Mouse (Mus musculus) common myeloid progenitor, adult 5-6 weeks (primary cell): ENCODE data around the gene Swap70. TPM values are rescaled to one million over a fixed set of nuclear protein-coding genes. Genes with fewer than 3 reads are reported as not detected.

ENCODE experiments used
- ATAC-seq: replicated peaks from 2 replicates; pipeline ENCODE4 v1.8.0; 2016; ENCODE audit warnings: low read depth, mild to moderate bottlenecking, moderate TSS enrichment, inconsistent platforms; ENCODE audit not compliant: poor library complexity, severe bottlenecking
- total RNA-seq: library from RNA; stranded (forward); fragments of 200-1000, 187-1606 nt; gene quantifications from 2 replicates; pipeline ENCODE4 v1.2.3, GENCODE M21; 2017

Swap70 gene
- total RNA-seq, 1 experiment from 2014 or later: 66.2 TPM

- no peak for ATAC-seq
Observed at GRCm38 (mm10) chr7:110297611-110298010, 76.1 kb downstream of the Swap70 start.

GRCm38 (mm10) chr7:110298090-110298489 lies 76.6 kb downstream of the Swap70 start:
- no peak for ATAC-seq

GRCm38 (mm10) chr7:110298739-110299410 lies 77.4 kb downstream of the Swap70 start:
- ATAC-seq: no peak

- ATAC-seq: no peak
Observed at GRCm38 (mm10) chr7:110302886-110303285, 81.4 kb downstream of the Swap70 start.

- no peak for ATAC-seq
Observed at GRCm38 (mm10) chr7:110305486-110305885, 84.0 kb downstream of the Swap70 start.

- no peak for ATAC-seq
Observed at GRCm38 (mm10) chr7:110306281-110306680, 84.8 kb downstream of the Swap70 start.

GRCm38 (mm10) chr7:110307741-110308140 lies 86.2 kb downstream of the Swap70 start:
- no peak for ATAC-seq

- ATAC-seq: no peak
Observed at GRCm38 (mm10) chr7:110309246-110309645, 87.7 kb downstream of the Swap70 start.

- peak; percentile 91 for ATAC-seq
Observed at GRCm38 (mm10) chr7:110313392-110314055, 92.0 kb downstream of the Swap70 start.

- ATAC-seq: no peak
Observed at GRCm38 (mm10) chr7:110314401-110314890, 92.9 kb downstream of the Swap70 start.

GRCm38 (mm10) chr7:110315352-110315751 lies 93.8 kb downstream of the Swap70 start:
- ATAC-seq: no peak

- ATAC-seq: no peak
Observed at GRCm38 (mm10) chr7:110317412-110317811, 95.9 kb downstream of the Swap70 start.

GRCm38 (mm10) chr7:110318971-110319519 lies 97.5 kb downstream of the Swap70 start:
- ATAC-seq: 0 out of 2 replicates have a peak, but pooled peaks have one; percentile 39

- no peak for ATAC-seq
Observed at GRCm38 (mm10) chr7:110321106-110321505, 99.6 kb downstream of the Swap70 start.

GRCm38 (mm10) chr7:110324852-110325251 lies 103.3 kb downstream of the Swap70 start:
- no peak for ATAC-seq

- no peak for ATAC-seq
Observed at GRCm38 (mm10) chr7:110325381-110326110, 104.0 kb downstream of the Swap70 start.

Other genes starting within 250 kb of the Swap70 start
- gene Tmem41b, start 234.8 kb upstream of the Swap70 start, total RNA-seq: 26.0 and 33.6 TPM in 2 replicates
- gene Ipo7, start 203.4 kb upstream of the Swap70 start, total RNA-seq: 253 and 293 TPM in 2 replicates
- gene Zfp143, start 160.5 kb upstream of the Swap70 start, total RNA-seq: 27.2 and 33.7 TPM in 2 replicates
- 37.1 and 52.5 TPM in 2 replicates for gene Wee1, start 99.7 kb upstream of the Swap70 start, total RNA-seq